Mouse (Mus musculus): ENCODE results near the gene Dynll2. TPM values are rescaled to one million over a fixed set of nuclear protein-coding genes. Genes with fewer than 3 reads are reported as not detected.
A peak's percentile ranks its signal among the peaks of the same experiment; 100 is the strongest.

The Dynll2 gene
- polyA plus RNA-seq, 1 experiment = 74.0 TPM

GRCm38 (mm10) chr11:88002738-88003137, 15.4 kb upstream of the Dynll2 start:
- H3K79me2 ChIP-seq (ENCODE audit: control insufficient read depth, insufficient read depth) = no peaks in the 10 kb centered on the region
- TF ChIP-seq E2F4 (IDR thresholded peaks at IDR 0.05; ENCODE audit: insufficient read depth) = no peak

DNA sequence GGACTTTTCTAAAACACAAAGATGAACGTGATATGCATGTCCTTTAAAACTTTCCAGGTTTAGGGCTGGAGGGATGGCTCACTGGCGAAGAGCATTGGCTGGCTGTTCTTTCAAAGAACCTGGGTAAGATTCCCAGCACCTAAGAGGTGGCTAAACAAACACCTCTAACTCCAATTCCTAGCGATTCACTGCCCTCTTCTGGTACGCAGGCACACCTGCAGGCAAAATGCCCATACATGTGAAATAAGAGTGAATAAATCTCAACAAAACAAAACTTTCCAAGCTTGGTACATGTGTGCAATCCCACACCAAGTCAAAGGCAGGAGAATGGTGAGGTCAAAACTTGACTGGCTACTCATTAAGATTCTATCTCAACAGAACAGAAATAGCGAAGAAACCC, 12.4 kb upstream of the Dynll2 start:
- no peaks in the 10 kb centered on the region for H3K79me2 ChIP-seq (ENCODE audit: control insufficient read depth, insufficient read depth)
- H3K4me2 ChIP-seq (ENCODE audit: low read depth) = no peak overlapping the region
- TF ChIP-seq E2F4 (IDR thresholded peaks at IDR 0.05; ENCODE audit: insufficient read depth) = no peak
- no peak for TF ChIP-seq MYOG (IDR thresholded peaks at IDR 0.05; ENCODE audit: control insufficient read depth in 1 of 3, insufficient read depth in 1 of 3, insufficient read length in 2 of 3, low read depth in 2 of 3)
- H3K36me3 ChIP-seq (ENCODE audit: control insufficient read depth, insufficient read depth) = no peaks in the 10 kb centered on the region
- no peaks in the 10 kb centered on the region for H3K27me3 ChIP-seq (ENCODE audit: control insufficient read depth, insufficient read depth, insufficient read length)
- H3K4me3 ChIP-seq = no peak overlapping the region
- H3ac ChIP-seq (ENCODE audit: control insufficient read depth, insufficient read length) = no peak overlapping the region

More at GRCm38 (mm10) chr11:88002738-88003137, 15.4 kb upstream of the Dynll2 start:
- Histone ChIP-seq H3K4me3 (no peak overlapping the region), H3K27me3 (ENCODE audit: control insufficient read depth, insufficient read depth, insufficient read length) (no peaks in the 10 kb centered on the region), H3K36me3 (ENCODE audit: control insufficient read depth, insufficient read depth) (no peaks in the 10 kb centered on the region), H3ac (ENCODE audit: control insufficient read depth, insufficient read length) (no peak overlapping the region), H3K4me2 (ENCODE audit: low read depth) (no peak overlapping the region)

DNA sequence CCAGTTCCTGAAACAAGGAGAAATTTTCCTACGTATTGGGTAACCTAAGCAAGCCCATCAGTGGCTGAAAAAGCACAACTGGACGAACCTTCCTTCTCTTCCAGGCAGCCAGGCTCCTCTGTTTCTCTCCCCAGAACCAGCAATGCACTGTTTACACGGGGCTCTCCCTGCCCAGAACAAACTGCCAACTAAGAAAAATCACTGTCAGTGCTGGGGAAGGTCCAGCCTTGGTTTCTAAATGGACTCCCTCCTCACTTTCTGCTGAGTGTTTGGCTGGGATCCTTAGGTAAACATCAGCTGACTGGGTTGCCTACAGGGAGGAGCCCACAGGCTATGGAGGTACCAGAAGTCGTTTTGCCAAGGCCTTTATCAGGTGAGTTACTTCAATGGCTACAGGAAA, 4.5 kb upstream of the Dynll2 start:
- H3ac ChIP-seq (ENCODE audit: control insufficient read depth, insufficient read length) = no peak overlapping the region
- TF ChIP-seq TCF12 (IDR thresholded peaks at IDR 0.05; ENCODE audit: insufficient read depth, poor library complexity, severe bottlenecking) (no peak), USF1 (IDR thresholded peaks at IDR 0.05; ENCODE audit: low read depth) (no peak), SRF (IDR thresholded peaks at IDR 0.05; ENCODE audit: control insufficient read depth, insufficient read length, low read depth) (no peak), POLR2A (IDR thresholded peaks at IDR 0.05; ENCODE audit: insufficient read length, low read depth) (no peak), MYOG (IDR thresholded peaks at IDR 0.05; ENCODE audit: control insufficient read depth in 1 of 3, insufficient read depth in 1 of 3, insufficient read length in 2 of 3, low read depth in 2 of 3) (no peak), E2F4 (IDR thresholded peaks at IDR 0.05; ENCODE audit: insufficient read depth) (no peak), CEBPB (IDR thresholded peaks at IDR 0.05; ENCODE audit: insufficient read depth, poor library complexity, severe bottlenecking) (no peak), TCF3 (IDR thresholded peaks at IDR 0.05; ENCODE audit: insufficient read length, low read depth) (no peak), POLR2AphosphoS2 (IDR thresholded peaks at IDR 0.05; ENCODE audit: insufficient read length, low read depth) (no peak), MAX (IDR thresholded peaks at IDR 0.05; ENCODE audit: low read depth) (no peak), MYOD1 (IDR thresholded peaks at IDR 0.05; ENCODE audit: control insufficient read depth in 1 of 3, insufficient read length in 2 of 3, low read depth in 2 of 3) (no peak), REST (IDR thresholded peaks at IDR 0.05; ENCODE audit: insufficient read depth, insufficient read length) (no peak)
- H3K79me2 ChIP-seq (ENCODE audit: control insufficient read depth, insufficient read depth) = peaks cover under 1% of the 10 kb centered on the region
- no peaks in the 10 kb centered on the region for H3K27me3 ChIP-seq (ENCODE audit: control insufficient read depth, insufficient read depth, insufficient read length)
- H3K4me2 ChIP-seq (ENCODE audit: low read depth) = no peak overlapping the region
- H3K4me3 ChIP-seq = no peak overlapping the region
- no peaks in the 10 kb centered on the region for H3K36me3 ChIP-seq (ENCODE audit: control insufficient read depth, insufficient read depth)

- H3ac ChIP-seq (ENCODE audit: control insufficient read depth, insufficient read length) = peak overlapping the region; percentile 93
- peak overlapping the region; percentile 67 for H3K4me3 ChIP-seq
- TF ChIP-seq TCF3 (IDR thresholded peaks at IDR 0.05; ENCODE audit: insufficient read length, low read depth) (no peak), POLR2A (IDR thresholded peaks at IDR 0.05; ENCODE audit: insufficient read length, low read depth) (no peak), USF1 (IDR thresholded peaks at IDR 0.05; ENCODE audit: low read depth) (no peak), SRF (IDR thresholded peaks at IDR 0.05; ENCODE audit: control insufficient read depth, insufficient read length, low read depth) (no peak), REST (IDR thresholded peaks at IDR 0.05; ENCODE audit: insufficient read depth, insufficient read length) (no peak), POLR2AphosphoS2 (IDR thresholded peaks at IDR 0.05; ENCODE audit: insufficient read length, low read depth) (no peak), MYOG (IDR thresholded peaks at IDR 0.05; ENCODE audit: control insufficient read depth in 1 of 3, insufficient read depth in 1 of 3, insufficient read length in 2 of 3, low read depth in 2 of 3) (no peak), TCF12 (IDR thresholded peaks at IDR 0.05; ENCODE audit: insufficient read depth, poor library complexity, severe bottlenecking) (no peak), MAX (IDR thresholded peaks at IDR 0.05; ENCODE audit: low read depth) (no peak), CEBPB (IDR thresholded peaks at IDR 0.05; ENCODE audit: insufficient read depth, poor library complexity, severe bottlenecking) (no peak), MYOD1 (IDR thresholded peaks at IDR 0.05; ENCODE audit: control insufficient read depth in 1 of 3, insufficient read length in 2 of 3, low read depth in 2 of 3) (no peak), E2F4 (IDR thresholded peaks at IDR 0.05; ENCODE audit: insufficient read depth) (no peak)
- peak overlapping the region; percentile 74 for H3K4me2 ChIP-seq (ENCODE audit: low read depth)
- peaks cover 36% of the 10 kb centered on the region for H3K79me2 ChIP-seq (ENCODE audit: control insufficient read depth, insufficient read depth)
- no peaks in the 10 kb centered on the region for H3K36me3 ChIP-seq (ENCODE audit: control insufficient read depth, insufficient read depth)
- H3K27me3 ChIP-seq (ENCODE audit: control insufficient read depth, insufficient read depth, insufficient read length) = no peaks in the 10 kb centered on the region
Measured at GRCm38 (mm10) chr11:87987861-87988260, 528 bp upstream of the Dynll2 start.

DNA sequence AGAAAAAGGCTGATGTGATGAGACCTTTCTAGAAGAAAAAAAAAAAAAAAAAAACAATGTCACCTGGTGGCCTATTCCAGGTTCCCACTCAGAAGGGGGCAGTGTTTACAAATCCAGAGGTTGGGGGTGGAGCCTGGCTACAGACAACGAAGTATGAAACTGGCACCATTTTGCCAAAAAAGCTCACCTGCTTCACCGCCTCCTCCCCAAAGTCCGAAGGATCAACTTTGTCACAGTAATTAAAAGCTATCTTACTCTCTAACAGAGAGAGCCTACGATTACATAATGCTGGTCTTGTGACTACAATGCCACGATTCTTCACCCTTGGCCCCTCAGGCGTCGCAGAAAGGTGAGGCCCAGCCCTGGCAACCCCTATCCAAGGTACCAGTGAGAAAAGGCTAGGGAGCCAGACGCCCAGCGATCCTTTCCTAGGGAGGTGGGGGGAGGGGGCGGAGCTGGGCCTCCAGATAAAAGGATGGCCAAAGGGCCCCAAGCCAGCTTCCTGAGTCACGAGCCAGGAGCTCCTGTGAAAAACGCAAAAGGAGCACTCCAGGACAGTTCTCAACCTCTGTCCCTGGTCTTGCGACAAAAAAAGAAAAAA, 1.1 kb downstream of the Dynll2 start:
- Histone ChIP-seq H3K79me2 (ENCODE audit: control insufficient read depth, insufficient read depth) (peaks cover 42% of the 10 kb centered on the region), H3K27me3 (ENCODE audit: control insufficient read depth, insufficient read depth, insufficient read length) (no peaks in the 10 kb centered on the region), H3K4me2 (ENCODE audit: low read depth) (peak overlapping the region; percentile 93), H3ac (ENCODE audit: control insufficient read depth, insufficient read length) (peak overlapping the region; percentile 93), H3K4me3 (peak overlapping the region; percentile 67), H3K36me3 (ENCODE audit: control insufficient read depth, insufficient read depth) (peaks cover 9% of the 10 kb centered on the region)
- no peak for TF ChIP-seq POLR2A (IDR thresholded peaks at IDR 0.05; ENCODE audit: insufficient read length, low read depth)
